Comparison of ENCODE assay signal across 8 mouse cellular contexts in genomic region chr3:88082663-88083062, GRCm38 (mm10). TPM values are rescaled to one million over a fixed set of nuclear protein-coding genes. Genes with fewer than 3 reads are reported as not detected.
DNase-seq lines count a peak whose midpoint lies in the region; ATAC-seq and TF ChIP-seq lines count a peak whose summit lies in the region.

No protein-coding gene starts in this region.

- 10% methylated on average over 4 of the region's 4 CpGs for WGBS in kidney, postnatal 0 days
- 5% methylated on average over 4 of the region's 4 CpGs for WGBS in intestine, embryonic 16.5 days
- 35% methylated on average over 4 of the region's 4 CpGs for WGBS in midbrain, embryonic 11.5 days

- no peaks in the 10 kb centered on the region for H3K36me3 ChIP-seq in kidney, postnatal 0 days (ENCODE audit: insufficient read depth, low read length)
- no peaks in the 10 kb centered on the region; the same call in 1 of the 2 replicates for H3K36me3 ChIP-seq in intestine, embryonic 16.5 days (ENCODE audit: control insufficient read depth, insufficient read depth, low read length)
- H3K36me3 ChIP-seq in midbrain, embryonic 11.5 days (ENCODE audit: control insufficient read depth, insufficient read depth, low read length), result peaks cover 3% of the 10 kb centered on the region; the same call in 1 of the 2 replicates

- no peak overlapping the region for H3K27ac ChIP-seq in kidney, postnatal 0 days
- peak overlapping the region; percentile 13; the same call in 1 of the 2 replicates for H3K27ac ChIP-seq in intestine, embryonic 16.5 days (ENCODE audit: low read length)
- no peak overlapping the region for H3K27ac ChIP-seq in midbrain, embryonic 11.5 days (ENCODE audit: low read depth, low read length)

- H3K9me3 ChIP-seq in kidney, postnatal 0 days (replicated peaks; ENCODE audit: low read length), result no peaks in the 10 kb centered on the region
- H3K9me3 ChIP-seq in intestine, embryonic 16.5 days (ENCODE audit: control insufficient read depth, low read length), result no peaks in the 10 kb centered on the region
- H3K9me3 ChIP-seq in midbrain, embryonic 11.5 days (ENCODE audit: control insufficient read depth, low read length), result no peaks in the 10 kb centered on the region

- peak overlapping the region; percentile 19; the same call in 1 of the 2 replicates for H3K9ac ChIP-seq in kidney, postnatal 0 days (ENCODE audit: low read depth, low read length)
- peak overlapping the region; percentile 65 for H3K9ac ChIP-seq in intestine, embryonic 16.5 days (ENCODE audit: low read depth, low read length)
- H3K9ac ChIP-seq in midbrain, embryonic 11.5 days (ENCODE audit: low read length), result peak overlapping the region; percentile 62; the same call in 1 of the 2 replicates

- H3K4me2 ChIP-seq in kidney, postnatal 0 days (ENCODE audit: low read length), result peak overlapping the region; percentile 82
- H3K4me2 ChIP-seq in intestine, embryonic 16.5 days (ENCODE audit: low read depth, low read length), result peak overlapping the region; percentile 70
- H3K4me2 ChIP-seq in midbrain, embryonic 11.5 days, result peak overlapping the region; percentile 68

- TF ChIP-seq CTCF in kidney, postnatal 0 days (IDR thresholded peaks at IDR 0.05; ENCODE audit: low read depth), result no peak

- peak overlapping the region; percentile 63 for H3K4me3 ChIP-seq in kidney, postnatal 0 days (replicated peaks; ENCODE audit: low read depth, low read length)
- peak overlapping the region; percentile 68 for H3K4me3 ChIP-seq in intestine, embryonic 16.5 days (ENCODE audit: low read length)
- peak overlapping the region; percentile 61 for H3K4me3 ChIP-seq in midbrain, embryonic 11.5 days (ENCODE audit: low read depth, low read length)

- H3K4me1 ChIP-seq in kidney, postnatal 0 days (replicated peaks; ENCODE audit: insufficient read depth, low read length), result peaks cover 6% of the 10 kb centered on the region; the same call in 1 of the 2 replicates
- peaks cover 9% of the 10 kb centered on the region for H3K4me1 ChIP-seq in intestine, embryonic 16.5 days (ENCODE audit: control insufficient read depth, insufficient read depth, low read length)
- peaks cover 10% of the 10 kb centered on the region; the same call in 1 of the 2 replicates for H3K4me1 ChIP-seq in midbrain, embryonic 11.5 days (ENCODE audit: control insufficient read depth, insufficient read depth, low read length)

- DNase-seq in kidney, postnatal 0 days (ENCODE audit: low spot score), result peak; percentile 19
- DNase-seq in kidney, adult 8-10 months, result no peak
- DNase-seq in fibroblast of lung, adult 2 months (ENCODE audit: low read depth), result peak; percentile 68
- DNase-seq in midbrain, embryonic 11.5 days (ENCODE audit: low spot score, missing footprints), result no peak
- DNase-seq in left cerebral cortex, adult 18-20 months (ENCODE audit: low spot score in 2 of 2), result no peak
- DNase-seq in cerebellum, adult 11 months, result no peak
- no peak for DNase-seq in left cerebral cortex, postnatal 10 days (ENCODE audit: extremely low spot score in 1 of 2, low spot score in 2 of 2)

- intact Hi-C loops in left cerebral cortex, postnatal 10 days (cut with DNase I), result no loop called here

- H3K27me3 ChIP-seq in kidney, postnatal 0 days (ENCODE audit: insufficient read depth, low read length), result no peaks in the 10 kb centered on the region
- H3K27me3 ChIP-seq in intestine, embryonic 16.5 days (replicated peaks; ENCODE audit: control insufficient read depth, insufficient read depth, low read length), result no peaks in the 10 kb centered on the region
- H3K27me3 ChIP-seq in midbrain, embryonic 11.5 days (ENCODE audit: control insufficient read depth, insufficient read depth, low read length), result no peaks in the 10 kb centered on the region

- no peak for ATAC-seq in kidney, postnatal 0 days (replicated peaks; ENCODE audit: low FRiP score, low read depth)
- ATAC-seq in intestine, embryonic 16.5 days, result peak; percentile 60
- no peak for ATAC-seq in midbrain, embryonic 11.5 days (ENCODE audit: low FRiP score)

RNA-seq across cellular contexts. Expression of gene Iqgap3, which starts 0.9 kb away (rescaled TPM):
- polyA plus RNA-seq in kidney, postnatal 0 days (2015; fragmentation: Nextera tagmentation; extraction: Ambion mirVana), result 6.8 and 8.2 TPM in 2 replicates
- polyA plus RNA-seq in intestine, embryonic 16.5 days (2015; fragmentation: Nextera tagmentation; extraction: Ambion mirVana), result 14.3 and 14.5 TPM in 2 replicates
- polyA plus RNA-seq in midbrain, embryonic 11.5 days (2014; fragmentation: Nextera tagmentation; extraction: Ambion mirVana), result 15.0 and 16.5 TPM in 2 replicates
- under 1 TPM; 0.16 to 0.30 TPM for total RNA-seq in left cerebral cortex, adult 18-20 months (2021)
- 1 to 10 TPM; 1.9 to 2.0 TPM for total RNA-seq in left cerebral cortex, postnatal 10 days (2021)

RNA-seq across cellular contexts. Expression of gene Ttc24, which starts 4.6 kb away (rescaled TPM):
- polyA plus RNA-seq in kidney, postnatal 0 days (2015; fragmentation: Nextera tagmentation; extraction: Ambion mirVana), result not detected in 2 replicates
- polyA plus RNA-seq in intestine, embryonic 16.5 days (2015; fragmentation: Nextera tagmentation; extraction: Ambion mirVana), result not detected in 2 replicates
- polyA plus RNA-seq in midbrain, embryonic 11.5 days (2014; fragmentation: Nextera tagmentation; extraction: Ambion mirVana), result not detected in 2 replicates
- not detected for total RNA-seq in left cerebral cortex, adult 18-20 months (2021)
- not detected for total RNA-seq in left cerebral cortex, postnatal 10 days (2021)

RNA-seq across cellular contexts. Expression of gene Naxe, which starts 24.4 kb away (rescaled TPM):
- 161 and 173 TPM in 2 replicates for polyA plus RNA-seq in kidney, postnatal 0 days (2015; fragmentation: Nextera tagmentation; extraction: Ambion mirVana)
- 170 and 178 TPM in 2 replicates for polyA plus RNA-seq in intestine, embryonic 16.5 days (2015; fragmentation: Nextera tagmentation; extraction: Ambion mirVana)
- 126 and 128 TPM in 2 replicates for polyA plus RNA-seq in midbrain, embryonic 11.5 days (2014; fragmentation: Nextera tagmentation; extraction: Ambion mirVana)
- total RNA-seq in left cerebral cortex, adult 18-20 months (2021), result 10 to 100 TPM; 76.2 to 77.0 TPM
- 10 to 100 TPM; 60.7 to 67.8 TPM for total RNA-seq in left cerebral cortex, postnatal 10 days (2021)

RNA-seq across cellular contexts. Expression of gene Gpatch4, which starts 39.8 kb away (rescaled TPM):
- polyA plus RNA-seq in kidney, postnatal 0 days (2015; fragmentation: Nextera tagmentation; extraction: Ambion mirVana), result 24.8 and 26.3 TPM in 2 replicates
- 30.4 and 38.3 TPM in 2 replicates for polyA plus RNA-seq in intestine, embryonic 16.5 days (2015; fragmentation: Nextera tagmentation; extraction: Ambion mirVana)
- 31.8 and 32.9 TPM in 2 replicates for polyA plus RNA-seq in midbrain, embryonic 11.5 days (2014; fragmentation: Nextera tagmentation; extraction: Ambion mirVana)
- total RNA-seq in left cerebral cortex, adult 18-20 months (2021), result 10 to 100 TPM; 14.8 to 19.5 TPM
- total RNA-seq in left cerebral cortex, postnatal 10 days (2021), result 10 to 100 TPM; 20.8 to 24.2 TPM

RNA-seq across cellular contexts. Expression of gene Hapln2, which starts 55.3 kb away (rescaled TPM):
- polyA plus RNA-seq in kidney, postnatal 0 days (2015; fragmentation: Nextera tagmentation; extraction: Ambion mirVana), result 0.13 and 0.17 TPM in 2 replicates
- polyA plus RNA-seq in intestine, embryonic 16.5 days (2015; fragmentation: Nextera tagmentation; extraction: Ambion mirVana), result not detected in 2 replicates
- 0.11 TPM in 1 of 2 replicates, not detected in the other for polyA plus RNA-seq in midbrain, embryonic 11.5 days (2014; fragmentation: Nextera tagmentation; extraction: Ambion mirVana)
- total RNA-seq in left cerebral cortex, adult 18-20 months (2021), result 10 to 100 TPM; 22.6 to 24.1 TPM
- total RNA-seq in left cerebral cortex, postnatal 10 days (2021), result 1 to 10 TPM in 1 of 2 experiments, under 1 TPM in 1; 0.26 to 1.3 TPM

Comparison
In these comparisons a context has a peak if more than half of its experiments do, and no peak if none do; other contexts are left out.
1. DNase-seq: peak in kidney, postnatal 0 days (single experiment) and fibroblast of lung, adult 2 months (single experiment); none in kidney, adult 8-10 months (0 of 2), midbrain, embryonic 11.5 days (single experiment), left cerebral cortex, adult 18-20 months (0 of 2), cerebellum, adult 11 months (single experiment) and left cerebral cortex, postnatal 10 days (0 of 2).
2. Peak in every context shown above with its lines, with median percentiles within 50 percentile points of each other: H3K4me2 ChIP-seq, H3K4me3 ChIP-seq and H3K9ac ChIP-seq.